Mouse (Mus musculus) cortical plate, adult 2 months (tissue): ENCODE results near the gene Dnajc3.

Source experiments
- CTCF ChIP-seq: fragments of 200-500 bp; IDR thresholded peaks from 2 replicates; pipeline ENCODE4 v1.5.1; 2011; ENCODE audit warnings: mild to moderate bottlenecking, control low read depth, low read length; ENCODE audit not compliant: insufficient read depth; ENCODE audit errors: extremely low read depth
- POLR2A ChIP-seq: fragments of 200-500 bp; IDR thresholded peaks from 2 replicates; pipeline ENCODE4 v1.6.1; 2011; ENCODE audit warnings: mild to moderate bottlenecking, low read length, control low read depth; ENCODE audit not compliant: insufficient read depth; ENCODE audit errors: extremely low read depth

GRCm38 (mm10) chr14:118986653-118987522 is 49.1 kb downstream of the Dnajc3 start:
- no peak for TF ChIP-seq POLR2A
- peak; percentile 71 for TF ChIP-seq CTCF
